Mouse (Mus musculus) intestine, postnatal 0 days (tissue): ENCODE measurements at regions not wholly inside any gene's neighbourhood (a gene's known extent, or its start where the extent isn't known, plus 50 kb on each side); places are given as distances from the start of the nearest gene placed in this dataset.

Experiments
- ATAC-seq: fragments of 200-750 bp; cut with Nextera tagmentation; 2 replicates; pipeline ENCODE4 v1.8.0; 2017; ENCODE audit warnings: mild to moderate bottlenecking, moderate TSS enrichment, moderate library complexity
- H3K27ac ChIP-seq: fragments of 300-500 bp; sonication (generic); 2 replicates; pipeline ENCODE4 v1.5.1; 2014; ENCODE audit warnings: mild to moderate bottlenecking, low read depth, low read length, moderate library complexity
- H3K27me3 ChIP-seq: fragments of 300-500 bp; sonication (generic); replicated peaks from 2 replicates; pipeline ENCODE4 v1.6.1; 2014; ENCODE audit warnings: low read length, mixed read lengths; ENCODE audit not compliant: control insufficient read depth, insufficient read depth
- H3K36me3 ChIP-seq: fragments of 300-500 bp; sonication (generic); 2 replicates; pipeline ENCODE4 v1.6.1; 2014; ENCODE audit warnings: mild to moderate bottlenecking, moderate library complexity; ENCODE audit not compliant: control insufficient read depth, insufficient read depth
- H3K4me1 ChIP-seq: fragments of 300-500 bp; sonication (generic); replicated peaks from 2 replicates; pipeline ENCODE4 v1.6.1; 2014; ENCODE audit warnings: antibody characterized with exemption, low read length, mixed read lengths; ENCODE audit not compliant: control insufficient read depth, insufficient read depth
- H3K4me2 ChIP-seq: fragments of 300-500 bp; sonication (generic); replicated peaks from 2 replicates; pipeline ENCODE4 v1.6.1; 2014; ENCODE audit warnings: low read depth, mild to moderate bottlenecking, moderate library complexity
- H3K4me3 ChIP-seq: fragments of 300-500 bp; sonication (generic); 2 replicates; pipeline ENCODE4 v1.5.1; 2014; ENCODE audit warnings: low read depth, low read length
- H3K9ac ChIP-seq: fragments of 300-500 bp; sonication (generic); 2 replicates; pipeline ENCODE4 v1.6.1; 2014; ENCODE audit warnings: mild to moderate bottlenecking, low read depth, low read length
- H3K9me3 ChIP-seq: fragments of 300-500 bp; sonication (generic); 2 replicates; pipeline ENCODE4 v1.6.1; 2016; ENCODE audit warnings: mixed run types; ENCODE audit not compliant: control insufficient read depth
- CTCF ChIP-seq: sonication (generic); IDR thresholded peaks from 2 replicates; pipeline ENCODE4 v1.5.1; 2016; ENCODE audit warnings: low read depth, mild to moderate bottlenecking, control low read depth, antibody characterized with exemption, moderate library complexity
- WGBS: fragments of 180-500 bp; shearing (Covaris S2); extraction: QIAGEN DNeasy Blood & Tissue Kit; methylation state at CpG from one replicate; pipeline ENCODE4 v1.1.7; 2014; 5-methylcytosine and 5-hydroxymethylcytosine counted together

- no peak for ATAC-seq
- Histone ChIP-seq H3K9ac (no peak overlapping the region), H3K27ac (no peak overlapping the region), H3K9me3 (no peaks in the 10 kb centered on the region), H3K27me3 (no peaks in the 10 kb centered on the region), H3K4me1 (no peaks in the 10 kb centered on the region), H3K36me3 (no peaks in the 10 kb centered on the region), H3K4me2 (no peak overlapping the region), H3K4me3 (no peak overlapping the region)
- TF ChIP-seq CTCF = no peak
- WGBS = 61% methylated on average over 5 of the region's 5 CpGs
These were observed 235.2 kb upstream of the Slc7a11 start for GRCm38 (mm10) chr3:50678611-50678988.

GRCm38 (mm10) chr3:50677953-50678610 lies 234.7 kb upstream of the Slc7a11 start:
- no peak overlapping the region for H3K4me3 ChIP-seq
- no peaks in the 10 kb centered on the region for H3K36me3 ChIP-seq
- H3K27me3 ChIP-seq = no peaks in the 10 kb centered on the region
- no peak for TF ChIP-seq CTCF
- H3K9me3 ChIP-seq = no peaks in the 10 kb centered on the region
- no peak overlapping the region for H3K27ac ChIP-seq
- H3K4me2 ChIP-seq = no peak overlapping the region
- no peak for ATAC-seq
- no peak overlapping the region for H3K9ac ChIP-seq
- H3K4me1 ChIP-seq = no peaks in the 10 kb centered on the region
- 54% methylated on average over 13 of the region's 13 CpGs for WGBS

GRCm38 (mm10) chr3:50675769-50676168 lies 232.4 kb upstream of the Slc7a11 start:
- Histone ChIP-seq H3K4me2 (no peak overlapping the region), H3K4me3 (no peak overlapping the region), H3K4me1 (no peaks in the 10 kb centered on the region), H3K36me3 (no peaks in the 10 kb centered on the region), H3K27ac (no peak overlapping the region), H3K9me3 (no peaks in the 10 kb centered on the region), H3K9ac (no peak overlapping the region), H3K27me3 (no peaks in the 10 kb centered on the region)
- no peak for TF ChIP-seq CTCF
- no peak for ATAC-seq
- 31% methylated on average over 1 of the region's 1 CpGs for WGBS

GRCm38 (mm10) chr3:50674860-50675566 lies 231.6 kb upstream of the Slc7a11 start:
- Histone ChIP-seq H3K9me3 (no peaks in the 10 kb centered on the region), H3K9ac (no peak overlapping the region), H3K27me3 (no peaks in the 10 kb centered on the region), H3K4me1 (no peaks in the 10 kb centered on the region), H3K4me2 (no peak overlapping the region), H3K36me3 (no peaks in the 10 kb centered on the region), H3K27ac (peak overlapping the region; percentile 8; the same call in 1 of the 2 replicates), H3K4me3 (no peak overlapping the region)
- peak; percentile 98 for ATAC-seq
- WGBS = 64% methylated on average over 4 of the region's 4 CpGs
- TF ChIP-seq CTCF = no peak

- Histone ChIP-seq H3K27me3 (no peaks in the 10 kb centered on the region), H3K27ac (no peak overlapping the region), H3K36me3 (no peaks in the 10 kb centered on the region), H3K4me2 (no peak overlapping the region), H3K4me1 (no peaks in the 10 kb centered on the region), H3K4me3 (no peak overlapping the region), H3K9ac (no peak overlapping the region), H3K9me3 (no peaks in the 10 kb centered on the region)
- 64% methylated on average over 6 of the region's 6 CpGs for WGBS
- no peak for ATAC-seq
- no peak for TF ChIP-seq CTCF
These were observed 221.9 kb upstream of the Slc7a11 start for GRCm38 (mm10) chr3:50665316-50665715.

- no peak overlapping the region for H3K9ac ChIP-seq
- TF ChIP-seq CTCF = no peak
- no peaks in the 10 kb centered on the region for H3K9me3 ChIP-seq
- no peak overlapping the region for H3K4me3 ChIP-seq
- no peaks in the 10 kb centered on the region for H3K36me3 ChIP-seq
- H3K4me1 ChIP-seq = 0 out of 2 replicates have a peak, but pooled peaks cover 5% of the 10 kb centered on the region
- no peak for ATAC-seq
- WGBS = 76% methylated on average over 7 of the region's 7 CpGs
- no peak overlapping the region for H3K4me2 ChIP-seq
- no peaks in the 10 kb centered on the region for H3K27me3 ChIP-seq
- H3K27ac ChIP-seq = no peak overlapping the region
These were observed 217.6 kb upstream of the Slc7a11 start for GRCm38 (mm10) chr3:50660966-50661365.
